Mouse (Mus musculus): ENCODE measurements around the gene Dlg2. TPM values are rescaled to one million over a fixed set of nuclear protein-coding genes. Genes with fewer than 3 reads are reported as not detected.
A peak's percentile ranks its signal among the peaks of the same experiment; 100 is the strongest.

Gene Dlg2
- total RNA-seq, 2 experiments from 2014 or later, result 277 to 316 TPM

DNA sequence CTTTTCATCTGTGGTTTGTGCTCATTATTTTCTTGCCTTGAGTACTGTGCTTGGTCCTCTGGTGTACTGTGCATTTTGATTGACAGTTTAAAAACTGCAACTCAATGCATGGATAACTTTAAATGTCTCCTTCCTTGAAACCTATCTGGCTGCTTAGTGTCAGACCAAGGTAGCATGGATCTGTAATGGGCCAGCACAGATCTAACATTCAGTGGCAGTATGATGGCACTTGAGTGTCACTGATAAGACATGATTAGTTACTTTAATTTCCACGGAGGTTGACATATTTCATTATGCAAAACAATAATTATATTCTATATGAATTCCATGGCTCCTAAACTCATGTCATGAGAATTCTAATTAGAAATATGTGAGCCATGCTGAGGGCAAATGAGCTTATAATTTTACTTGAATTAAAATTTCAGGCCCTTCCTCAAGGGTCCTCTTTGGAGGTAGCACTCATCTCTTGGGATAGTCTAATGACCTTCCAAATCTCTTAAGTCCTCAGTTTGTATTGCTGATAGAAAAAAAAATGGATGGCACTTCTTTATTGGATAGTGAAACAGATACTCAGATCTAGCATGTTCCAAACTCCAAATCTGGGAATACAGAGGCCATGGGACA is 1005.2 kb downstream of the Dlg2 start:
- intact Hi-C loops (cut with DNase I), result no loop called here
- no peak for DNase-seq (ENCODE audit: low spot score in 2 of 2)

DNA sequence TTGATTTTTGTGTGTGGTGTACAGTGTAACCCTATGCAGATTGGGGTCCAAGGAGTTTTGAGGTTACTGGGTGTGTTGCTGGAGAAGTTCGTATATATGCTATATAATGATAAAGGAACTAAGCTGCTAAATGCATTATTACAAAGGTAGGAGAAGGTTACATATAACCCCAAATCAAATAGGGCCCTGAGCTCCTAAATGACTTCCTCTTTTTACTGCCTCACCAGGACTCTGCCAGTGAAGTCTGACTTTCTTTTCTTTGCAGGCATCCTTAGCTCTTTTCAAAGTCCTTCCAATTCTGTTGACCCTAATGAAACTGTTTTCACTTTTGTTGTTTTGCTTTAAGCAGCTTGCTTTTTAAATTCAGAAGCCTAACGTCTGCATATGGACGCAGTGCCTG is 1016.8 kb downstream of the Dlg2 start:
- no peak for DNase-seq (ENCODE audit: low spot score in 2 of 2)
- intact Hi-C loops (cut with DNase I), result no loop called here

DNA sequence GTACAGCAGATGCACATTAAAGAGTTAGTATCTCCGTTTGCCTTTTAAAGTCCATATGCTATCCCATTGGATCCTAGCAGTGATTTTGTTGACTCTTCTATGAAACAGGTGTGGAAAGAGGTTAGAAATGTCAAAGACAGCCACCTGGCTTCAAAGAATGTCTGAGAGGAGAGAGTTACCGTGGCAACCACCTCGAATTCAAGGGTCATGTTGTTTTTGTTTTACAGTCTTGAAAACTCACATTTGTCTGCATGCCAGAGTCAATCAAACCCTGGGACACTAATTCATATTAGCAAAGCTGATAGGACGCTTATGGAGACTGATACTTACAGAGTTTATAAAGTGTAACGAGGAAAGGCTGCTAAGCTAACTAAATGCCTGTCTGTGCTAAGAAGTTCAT is 1019.1 kb downstream of the Dlg2 start:
- intact Hi-C loops (cut with DNase I), result no loop called here
- DNase-seq (ENCODE audit: low spot score in 2 of 2), result no peak

DNA sequence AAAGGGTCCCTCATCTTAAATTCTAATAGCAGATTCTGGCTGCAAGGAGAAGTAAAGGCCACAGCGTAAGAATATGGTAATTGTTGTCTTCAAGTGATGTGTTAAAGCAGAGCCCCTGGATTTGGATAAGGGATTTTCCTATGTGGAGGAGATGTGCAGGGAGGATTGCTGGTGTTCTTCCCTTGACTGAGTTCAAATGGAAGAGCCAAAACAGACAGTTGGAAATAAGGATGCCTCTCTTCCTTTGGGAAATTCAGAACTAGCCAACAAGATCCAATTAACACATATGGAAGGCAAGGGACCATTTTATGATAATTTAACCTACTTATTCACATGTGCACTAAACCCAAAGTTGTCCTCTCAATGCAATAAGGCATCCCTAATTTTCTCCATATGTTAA is 1034.6 kb downstream of the Dlg2 start:
- no peak for DNase-seq (ENCODE audit: low spot score in 2 of 2)
- intact Hi-C loops (cut with DNase I), result no loop called here

DNA sequence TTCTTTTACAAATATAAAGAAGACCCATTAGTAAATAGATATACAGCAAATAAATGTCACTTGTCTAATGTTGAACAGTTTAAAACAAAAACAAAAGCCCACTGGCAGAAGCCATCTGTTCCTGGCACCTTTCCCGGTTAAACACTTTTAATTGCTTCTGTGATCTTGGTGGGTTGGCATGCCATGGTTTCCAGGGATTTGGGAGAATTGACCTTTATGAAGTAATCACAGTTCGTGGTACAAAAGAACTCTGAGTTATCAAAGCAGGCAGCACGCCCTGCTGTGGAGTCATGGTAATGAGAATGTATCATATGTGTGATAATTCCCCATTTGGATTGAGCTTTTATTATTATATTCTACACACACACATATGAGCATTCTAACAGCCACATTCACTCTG is 1038.0 kb downstream of the Dlg2 start:
- intact Hi-C loops (cut with DNase I), result no loop called here
- DNase-seq (ENCODE audit: low spot score in 2 of 2), result no peak

DNA sequence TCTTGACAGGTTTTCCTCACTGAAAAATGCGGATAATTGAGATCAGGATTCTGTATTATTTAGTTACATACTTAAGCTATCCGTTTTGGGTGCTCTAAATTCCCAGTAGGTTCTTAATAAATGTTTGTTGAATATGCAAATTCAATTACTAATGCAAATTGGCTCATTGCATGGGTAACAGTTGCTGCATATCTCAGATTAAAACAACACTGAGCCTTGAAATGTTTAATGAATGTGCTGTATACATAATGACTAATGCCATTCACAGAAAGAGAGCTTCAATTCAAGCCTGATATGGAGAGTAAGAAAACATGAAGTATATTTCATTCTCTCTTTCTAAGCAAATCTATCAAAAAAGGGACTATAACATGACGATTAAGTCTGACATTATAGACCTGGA is 1039.8 kb downstream of the Dlg2 start:
- DNase-seq (ENCODE audit: low spot score in 2 of 2), result no peak
- intact Hi-C loops (cut with DNase I), result no loop called here

DNA sequence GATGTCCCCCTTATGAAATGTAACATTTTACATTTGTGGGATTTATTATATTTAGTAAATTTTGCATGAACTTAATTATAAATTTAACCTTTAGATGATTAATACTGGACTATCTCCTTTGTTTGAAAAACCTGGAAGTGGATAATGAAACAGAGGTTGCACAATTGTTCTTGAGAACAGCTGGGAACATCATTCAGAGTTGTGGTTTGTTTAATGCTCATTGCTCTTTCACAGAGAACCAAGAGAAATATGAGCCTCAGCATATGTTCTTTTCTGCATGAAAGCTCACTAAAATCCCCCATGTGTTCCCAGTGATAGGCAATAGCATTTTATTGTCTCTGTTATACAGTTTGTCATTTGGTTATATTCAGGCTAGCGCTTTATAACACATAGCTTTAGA is 1049.4 kb downstream of the Dlg2 start:
- intact Hi-C loops (cut with DNase I), result no loop called here

DNA sequence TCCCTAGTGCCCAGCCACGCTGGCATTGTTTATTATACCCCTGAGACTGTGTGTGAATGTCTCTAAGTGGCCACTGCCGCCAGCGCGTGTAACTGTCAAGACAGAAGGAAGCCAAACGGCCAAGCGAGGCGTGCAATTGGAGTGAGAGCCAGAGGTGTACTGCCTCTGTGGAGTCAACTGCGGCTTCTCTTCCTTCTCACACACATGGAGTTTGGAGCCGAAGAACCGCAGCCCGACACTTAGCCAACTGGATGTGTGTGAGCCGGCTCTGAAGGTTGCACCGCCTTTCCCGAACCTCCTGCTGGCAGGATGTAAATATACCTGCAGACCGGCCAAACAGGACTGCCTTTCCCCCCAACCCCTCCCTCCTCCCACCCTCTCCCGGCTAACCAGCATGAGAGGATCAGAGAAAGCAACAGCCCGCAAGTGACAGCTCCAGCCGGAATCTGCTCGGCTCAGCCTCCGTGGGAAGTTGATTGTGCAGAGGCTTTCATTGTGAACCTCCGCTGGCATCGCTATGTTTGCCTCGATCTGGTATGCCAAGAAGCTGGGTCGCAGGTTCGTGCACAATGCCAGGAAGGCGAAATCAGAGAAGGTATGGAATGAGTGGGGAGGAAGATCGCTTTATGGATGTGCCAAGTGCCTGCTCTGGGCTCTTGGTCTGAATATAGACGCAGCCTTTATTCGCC is 1066.3 kb downstream of the Dlg2 start:
- intact Hi-C loops (cut with DNase I), result no loop called here
- peak; percentile 42 to 43 for DNase-seq (ENCODE audit: low spot score in 2 of 2)

More for the DNA sequence above, 1049.4 kb downstream of the Dlg2 start:
- DNase-seq (ENCODE audit: low spot score in 2 of 2), result no peak

DNA sequence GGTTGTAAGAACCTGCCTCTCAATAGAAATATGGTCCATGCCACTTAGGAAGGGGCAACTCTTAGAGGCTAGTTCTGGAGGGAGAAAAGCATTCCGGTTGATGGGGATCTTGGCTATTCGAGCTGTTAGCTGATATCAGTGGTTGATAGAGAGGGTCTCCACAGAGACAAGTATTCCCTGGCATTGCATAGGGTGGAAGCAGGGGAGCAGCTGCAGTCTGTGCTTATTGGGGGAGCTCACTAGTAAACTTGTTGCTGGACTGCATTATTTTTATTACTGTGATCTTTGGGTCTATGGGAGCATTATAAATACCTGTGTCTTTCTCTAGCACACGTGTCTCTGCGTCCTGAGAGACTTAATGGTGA is 1066.8 kb downstream of the Dlg2 start:
- intact Hi-C loops (cut with DNase I), result no loop called here
- no peak for DNase-seq (ENCODE audit: low spot score in 2 of 2)

DNA sequence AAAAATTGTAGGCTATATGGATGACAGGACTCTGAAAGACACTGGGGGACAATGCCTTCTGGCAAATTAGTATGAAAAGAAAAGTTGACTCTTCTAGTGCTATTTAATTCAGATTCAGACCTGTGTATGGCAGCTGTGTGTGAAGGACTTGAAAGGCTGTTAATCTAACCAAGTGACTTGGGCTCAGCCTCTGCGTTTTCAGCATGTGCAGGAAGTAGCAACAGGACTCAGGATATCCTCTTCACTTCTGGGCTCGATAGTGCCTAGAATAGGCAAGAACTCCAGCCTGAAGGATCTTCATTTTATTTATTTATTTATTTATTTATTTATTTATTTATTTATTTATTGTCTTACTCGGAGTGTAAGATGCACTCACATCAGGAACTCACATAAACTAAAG is 1068.1 kb downstream of the Dlg2 start:
- DNase-seq (ENCODE audit: low spot score in 2 of 2), result no peak
- intact Hi-C loops (cut with DNase I), result no loop called here

DNA sequence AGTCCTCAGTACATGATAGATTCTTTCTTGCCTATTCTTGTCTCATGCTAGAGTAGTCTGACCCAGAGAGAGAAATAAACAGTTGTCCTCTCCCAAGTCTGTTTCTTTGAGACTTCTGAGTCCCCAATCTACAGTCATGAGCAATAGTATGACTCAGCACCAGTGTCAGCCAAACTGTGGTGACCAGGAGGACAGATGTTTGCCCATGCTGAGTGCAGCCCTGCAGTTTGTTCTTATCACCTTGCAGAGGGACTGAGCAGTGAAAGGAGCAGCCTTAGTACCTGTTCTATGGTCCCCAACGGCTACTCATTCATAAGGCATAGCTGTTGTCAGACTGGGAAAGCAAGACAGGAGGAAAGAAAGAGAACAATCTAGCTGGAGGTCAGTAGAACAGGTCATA is 1072.3 kb downstream of the Dlg2 start:
- intact Hi-C loops (cut with DNase I), result loop anchor here (1.0 kb wide), 1 partner anchor 81 kb away; no protein-coding TSS in a partner anchor

DNA sequence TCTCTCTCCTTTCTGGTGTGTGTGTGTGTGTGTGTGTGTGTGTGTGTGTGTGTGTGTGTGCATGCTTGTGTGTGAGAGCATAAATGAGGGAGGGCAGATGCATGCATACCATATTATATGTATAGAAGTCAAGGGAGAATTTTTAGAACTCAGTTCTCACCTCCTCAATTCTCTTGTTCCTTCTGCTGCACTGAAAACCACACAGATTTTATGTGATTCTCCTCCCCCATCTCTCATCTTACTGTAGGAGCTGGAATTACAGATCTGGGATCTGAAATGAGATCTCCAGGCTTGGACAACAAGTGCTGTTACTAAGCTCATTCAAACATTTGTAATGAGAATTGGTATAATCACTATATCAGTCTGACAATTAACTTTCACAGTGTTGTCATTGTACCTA is 1081.1 kb downstream of the Dlg2 start:
- intact Hi-C loops (cut with DNase I), result no loop called here
- DNase-seq (ENCODE audit: low spot score in 2 of 2), result no peak

More for the DNA sequence above, 1072.3 kb downstream of the Dlg2 start:
- DNase-seq (ENCODE audit: low spot score in 2 of 2), result no peak

DNA sequence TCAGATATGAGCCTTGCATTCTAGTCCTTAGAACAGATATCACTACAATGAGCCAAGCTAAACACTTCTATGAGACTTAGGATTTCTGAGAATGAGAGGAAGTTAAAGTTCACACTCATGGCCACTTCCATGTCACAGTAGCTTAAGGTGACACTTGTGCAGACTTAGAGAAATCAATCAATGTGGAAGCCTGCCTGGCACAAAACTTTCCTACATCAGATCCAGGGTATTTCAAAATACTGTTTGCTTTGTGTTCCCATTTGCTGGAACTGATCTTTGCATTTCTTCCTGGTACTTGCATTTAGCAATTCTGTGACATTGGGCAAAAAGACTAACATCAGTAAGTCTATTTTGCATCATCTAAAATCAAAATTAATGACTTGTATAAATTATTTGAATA is 1091.0 kb downstream of the Dlg2 start:
- DNase-seq (ENCODE audit: low spot score in 2 of 2), result no peak
- intact Hi-C loops (cut with DNase I), result no loop called here

DNA sequence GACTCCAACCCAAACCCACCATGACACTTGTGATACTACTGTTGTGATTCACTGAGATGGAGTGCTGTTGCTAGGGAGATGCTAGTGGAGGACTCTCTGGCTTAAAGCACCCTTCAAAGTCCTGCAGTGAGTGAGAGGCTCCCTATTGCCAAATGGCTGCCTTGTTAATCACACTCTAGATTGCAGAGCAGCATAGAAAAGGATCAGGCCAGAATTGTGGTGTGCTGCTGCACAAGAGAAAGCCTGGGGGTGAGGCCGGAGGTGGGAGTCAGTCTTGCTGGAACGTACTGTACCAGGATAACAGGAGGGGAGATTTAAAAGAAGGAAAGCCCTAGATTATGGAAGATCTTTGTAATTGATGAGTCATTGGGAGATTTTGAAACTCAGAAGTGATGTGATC is 1094.5 kb downstream of the Dlg2 start:
- intact Hi-C loops (cut with DNase I), result no loop called here
- DNase-seq (ENCODE audit: low spot score in 2 of 2), result peak in 1 of 2 experiments; percentile 26

DNA sequence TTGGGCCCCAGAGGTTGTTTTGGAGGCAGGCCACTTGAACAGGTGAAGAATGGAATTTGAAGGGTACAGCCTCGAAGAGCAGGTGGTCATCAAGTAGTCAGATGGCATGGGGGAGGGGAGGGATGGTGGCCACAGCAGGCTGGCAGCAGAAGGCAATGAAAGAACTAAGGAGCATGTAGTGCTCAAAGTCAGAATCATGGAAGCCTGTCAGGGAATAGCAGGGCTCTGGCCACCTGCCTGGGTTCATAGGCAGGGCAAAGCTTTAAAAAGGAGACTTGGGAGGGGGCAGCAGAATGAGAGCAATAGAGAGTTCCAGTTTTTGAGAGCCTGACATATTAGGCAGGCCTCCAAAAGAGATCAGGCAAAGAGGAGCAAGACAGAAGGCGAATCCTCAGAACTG is 1096.2 kb downstream of the Dlg2 start:
- DNase-seq (ENCODE audit: low spot score in 2 of 2), result no peak
- intact Hi-C loops (cut with DNase I), result no loop called here

DNA sequence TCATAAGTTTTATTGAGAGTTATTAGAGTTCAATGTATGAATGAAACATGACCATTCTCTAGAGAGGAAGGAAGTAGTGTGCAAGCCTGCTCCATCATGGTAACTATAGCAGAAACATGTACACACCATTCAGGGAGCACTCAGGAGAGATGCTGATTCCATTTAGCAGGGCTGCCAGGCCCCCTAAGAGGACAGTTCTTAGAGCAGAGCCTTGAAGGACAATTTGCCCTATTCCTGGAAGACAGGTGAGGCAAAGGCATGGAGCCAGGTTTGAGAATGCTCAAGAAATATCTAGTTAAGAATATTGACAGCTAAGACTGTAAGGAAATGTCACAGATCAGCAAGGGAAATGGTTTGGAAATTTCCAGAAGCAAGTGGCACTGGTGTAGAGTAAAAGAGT is 1096.8 kb downstream of the Dlg2 start:
- DNase-seq (ENCODE audit: low spot score in 2 of 2), result no peak
- intact Hi-C loops (cut with DNase I), result no loop called here

DNA sequence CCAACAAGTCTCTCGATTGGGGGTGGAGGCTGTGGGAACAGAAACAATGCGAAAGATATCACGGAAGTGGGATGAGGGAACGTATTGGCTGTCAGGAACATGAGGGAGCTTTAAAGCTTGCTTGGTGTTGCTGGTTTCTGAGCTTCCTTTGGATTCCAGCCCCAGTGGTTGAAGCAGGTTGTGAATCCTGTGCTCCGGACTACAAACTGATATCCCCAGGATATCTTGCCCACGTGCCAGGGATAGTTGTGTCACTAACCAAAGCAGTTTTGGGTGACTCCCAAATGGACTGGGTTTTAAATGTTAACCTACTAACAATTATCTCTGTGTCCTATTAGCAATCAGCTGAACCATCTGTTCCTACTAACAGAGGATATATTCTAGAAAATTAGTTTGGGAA is 1099.7 kb downstream of the Dlg2 start:
- DNase-seq (ENCODE audit: low spot score in 2 of 2), result no peak
- intact Hi-C loops (cut with DNase I), result no loop called here

DNA sequence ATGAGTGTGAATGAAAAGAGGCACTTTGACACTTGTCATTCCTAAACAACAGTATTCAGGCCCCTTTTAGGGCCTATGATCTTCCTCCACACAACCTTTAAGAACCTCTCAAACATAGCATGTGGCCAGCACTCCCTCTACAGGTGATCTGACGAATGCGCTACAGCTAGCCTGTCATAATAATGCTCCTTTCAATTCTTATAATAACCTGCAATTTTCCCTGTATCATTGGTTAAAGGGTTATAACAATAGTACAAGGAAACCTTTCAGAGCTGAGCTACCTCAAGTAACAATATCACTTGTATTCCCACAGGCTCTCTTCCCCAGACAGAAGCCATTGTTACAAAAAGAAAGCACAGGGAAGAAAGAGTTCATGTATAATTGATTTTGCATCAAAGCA is 1105.7 kb downstream of the Dlg2 start:
- DNase-seq (ENCODE audit: low spot score in 2 of 2), result no peak
- intact Hi-C loops (cut with DNase I), result loop anchor here (10.0 kb wide), 1 partner anchor 127 kb away; no protein-coding TSS in a partner anchor

DNA sequence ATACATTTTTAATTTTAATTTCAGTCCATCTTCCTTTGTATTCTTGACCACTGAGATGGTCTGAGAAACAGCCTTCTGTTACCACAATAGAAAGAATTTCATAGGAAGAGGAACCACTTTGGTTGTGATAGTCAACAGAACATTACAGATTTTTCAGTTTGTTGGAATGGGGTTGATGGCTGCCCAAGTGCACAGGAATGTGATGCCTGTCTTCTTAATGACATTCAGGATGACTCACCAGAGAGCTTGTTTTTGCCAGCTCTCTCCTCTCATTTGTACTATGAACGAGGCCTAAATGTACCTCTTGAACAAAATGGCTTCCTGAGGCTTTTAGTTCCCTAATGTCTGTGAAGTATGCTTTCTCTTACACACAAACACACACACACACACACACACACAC is 1107.1 kb downstream of the Dlg2 start:
- intact Hi-C loops (cut with DNase I), result loop anchor here (10.0 kb wide), 1 partner anchor 129 kb away; no protein-coding TSS in a partner anchor
- DNase-seq (ENCODE audit: low spot score in 2 of 2), result no peak

DNA sequence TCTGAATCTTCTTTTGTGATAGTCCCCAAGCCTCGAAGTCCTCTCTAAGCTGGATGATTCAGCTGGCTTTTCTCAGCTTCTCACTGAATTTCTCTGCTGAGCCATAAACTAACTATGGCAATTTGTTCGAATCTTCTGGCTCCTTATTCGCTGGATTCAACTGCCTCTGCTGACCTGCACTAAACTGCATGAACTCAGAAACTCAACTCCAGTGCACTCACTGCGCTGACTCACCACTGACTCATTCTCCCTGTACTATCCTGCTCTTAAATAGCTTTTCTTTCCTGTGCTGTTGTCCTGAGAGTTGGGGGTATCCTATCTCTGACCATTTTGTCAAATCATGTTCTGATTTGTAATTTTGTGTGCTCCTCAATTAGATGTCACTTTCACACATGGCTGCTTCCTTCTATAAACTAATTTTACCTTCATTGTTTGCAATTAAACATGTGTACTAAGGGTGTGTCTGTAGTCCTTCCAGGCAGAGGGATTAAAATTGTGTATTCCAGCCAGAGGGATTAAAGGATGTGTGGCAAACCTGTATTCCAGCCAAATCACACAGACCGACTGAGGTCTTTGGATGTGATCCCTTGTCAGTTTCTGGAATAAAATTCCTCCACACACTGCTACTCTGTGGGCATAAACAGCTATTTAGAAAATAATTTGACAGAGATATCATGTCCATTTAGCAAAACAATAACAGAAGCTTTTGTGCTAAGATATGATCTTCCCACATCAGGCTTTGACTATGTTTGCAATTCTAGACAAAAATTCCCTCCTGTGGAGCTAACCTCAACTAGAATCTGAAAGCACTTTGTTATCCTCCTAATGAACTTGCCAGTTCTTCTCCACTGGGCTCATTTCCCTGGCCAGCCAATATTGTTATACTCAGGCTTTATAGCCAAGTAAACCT is 1115.0 kb downstream of the Dlg2 start:
- no peak for DNase-seq (ENCODE audit: low spot score in 2 of 2)
- intact Hi-C loops (cut with DNase I), result no loop called here

DNA sequence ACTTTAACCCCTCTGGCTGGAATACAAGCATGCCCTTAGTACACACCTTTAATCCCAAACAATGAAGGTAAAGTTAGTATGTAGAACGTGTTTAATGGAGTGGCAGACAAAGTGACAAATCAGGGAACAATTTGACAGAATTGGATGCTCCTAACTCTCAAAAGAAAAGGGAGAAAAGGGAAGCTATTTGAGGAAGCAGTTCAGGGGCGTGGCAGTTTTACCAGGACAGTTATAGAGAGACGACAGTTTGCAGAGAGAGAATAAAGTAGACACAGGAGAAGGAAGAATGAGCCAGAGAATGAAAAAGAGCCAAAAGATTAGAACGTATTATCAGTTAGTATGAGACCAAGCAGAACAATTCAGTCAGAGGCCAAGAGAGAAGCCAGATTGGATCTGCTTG is 1122.1 kb downstream of the Dlg2 start:
- no peak for DNase-seq (ENCODE audit: low spot score in 2 of 2)
- intact Hi-C loops (cut with DNase I), result no loop called here

Measured in left cerebral cortex, postnatal 36 days (tissue).